Mouse (Mus musculus) lung, adult 2 months (tissue): ENCODE results near the gene Olfr329-ps. TPM values are rescaled to one million over a fixed set of nuclear protein-coding genes. Genes with fewer than 3 reads are reported as not detected.
"Not testable (repeated sequence)": the region's sequence is repeated elsewhere in the genome, so short reads cannot be mapped to it uniquely, and the experiment has no call there.

Experiments used
- DNase-seq: peaks from one replicate; pipeline ENCODE4 v3.0.0; 2022
- H3K4me1 ChIP-seq: fragments of 200-500 bp; 2 replicates; pipeline ENCODE4 v1.6.1; 2011; ENCODE audit warnings: low read length; ENCODE audit not compliant: control insufficient read depth, insufficient read depth
- H3K4me3 ChIP-seq: fragments of 200-500 bp; replicated peaks from 2 replicates; pipeline ENCODE3; 2011; ENCODE audit warnings: low read depth, mild to moderate bottlenecking, control low read depth, low read length; ENCODE audit errors: extremely low read depth
- CTCF ChIP-seq: fragments of 200-500 bp; IDR thresholded peaks from 2 replicates; pipeline ENCODE4 v1.5.1; 2011; ENCODE audit warnings: mild to moderate bottlenecking, low read length, control low read depth; ENCODE audit not compliant: insufficient read depth
- POLR2A ChIP-seq: fragments of 200-500 bp; IDR thresholded peaks from 2 replicates; pipeline ENCODE4 v1.6.1; 2011; ENCODE audit warnings: low read depth, mild to moderate bottlenecking, control low read depth, low read length, borderline replicate concordance; ENCODE audit errors: extremely low read depth
- WGBS: fragments of 180-500 bp; shearing (Covaris S2); methylation state at CpG from one replicate; pipeline ENCODE4 v1.1.7; 2018; 5-methylcytosine and 5-hydroxymethylcytosine counted together
- polyA plus RNA-seq: library from polyadenylated mRNA; depleted of rRNA; stranded (reverse); fragments of >200 nt; gene quantifications from 2 replicates; pipeline ENCODE4 v1.2.3, GENCODE M21; 2012; rRNA removed

The Olfr329-ps gene
- polyA plus RNA-seq: 0.08 TPM in 1 of 2 replicates, not detected in the other

GRCm38 (mm10) chr11:58546322-58546721 is at the start of gene Olfr329-ps:
Gene Olfr329-ps (minus strand): TSS chr11:58546422.
- DNase-seq: no peak
- TF ChIP-seq POLR2A: no peak
- no peak for TF ChIP-seq CTCF
- H3K4me1 ChIP-seq: no peaks in the 10 kb centered on the region
- 70% methylated on average over 5 of the region's 5 CpGs for WGBS
- no peak within 1 kb of the TSS for H3K4me3 ChIP-seq

GRCm38 (mm10) chr11:58594814-58595213 is 48.6 kb upstream of the Olfr329-ps start, which contains the start of gene Olfr324:
Gene Olfr324 (plus strand): TSS chr11:58595114.
- H3K4me1 ChIP-seq: no peaks in the 10 kb centered on the region
- 78% methylated on average over 6 of the region's 6 CpGs for WGBS
- no peak within 1 kb of the TSS for H3K4me3 ChIP-seq
- no peak for DNase-seq
- TF ChIP-seq CTCF (no peak), POLR2A (no peak)

- TF ChIP-seq POLR2A (no peak), CTCF (no peak)
- Histone ChIP-seq H3K4me1 (no peaks in the 10 kb centered on the region), H3K4me3 (no peak overlapping the region)
- WGBS: 55% methylated on average over 3 of the region's 3 CpGs
- no peak for DNase-seq
Observed at GRCm38 (mm10) chr11:58588620-58589250, 42.5 kb upstream of the Olfr329-ps start.

GRCm38 (mm10) chr11:58587898-58588348 is 41.7 kb upstream of the Olfr329-ps start:
- 67% methylated on average over 7 of the region's 7 CpGs for WGBS
- Histone ChIP-seq H3K4me1 (no peaks in the 10 kb centered on the region), H3K4me3 (no peak overlapping the region)
- TF ChIP-seq CTCF (0 out of 2 replicates have a peak, but pooled peaks have one; percentile 29), POLR2A (no peak)
- peak; percentile 22 for DNase-seq

GRCm38 (mm10) chr11:58578636-58579035 is 32.4 kb upstream of the Olfr329-ps start:
- no peaks in the 10 kb centered on the region for H3K4me1 ChIP-seq
- DNase-seq: no peak
- TF ChIP-seq CTCF: no peak
- no peak for TF ChIP-seq POLR2A
- no peak overlapping the region for H3K4me3 ChIP-seq
- 62% methylated on average over 8 of the region's 8 CpGs for WGBS

GRCm38 (mm10) chr11:58577430-58577829 is 31.2 kb upstream of the Olfr329-ps start, which contains the start of gene Olfr325:
Gene Olfr325 (plus strand): TSS chr11:58577730.
- Histone ChIP-seq H3K4me1 (no peaks in the 10 kb centered on the region), H3K4me3 (no peak within 1 kb of the TSS)
- TF ChIP-seq CTCF (no peak), POLR2A (no peak)
- DNase-seq: no peak
- WGBS: 75% methylated on average over 1 of the region's 1 CpGs

- 59% methylated on average over 5 of the region's 5 CpGs for WGBS
- Histone ChIP-seq H3K4me1 (no peaks in the 10 kb centered on the region), H3K4me3 (no peak within 1 kb of the TSS)
- DNase-seq: no peak
- TF ChIP-seq CTCF: no peak
- no peak for TF ChIP-seq POLR2A
Observed at GRCm38 (mm10) chr11:58570405-58570804, 24.2 kb upstream of the Olfr329-ps start, which contains the start of gene Olfr224. Gene Olfr224 (minus strand): TSS chr11:58570553.

- TF ChIP-seq POLR2A (no peak), CTCF (no peak)
- Histone ChIP-seq H3K4me3 (no peak within 1 kb of the TSS), H3K4me1 (no peaks in the 10 kb centered on the region)
- no peak for DNase-seq
- WGBS: 83% methylated on average over 1 of the region's 1 CpGs
Observed at GRCm38 (mm10) chr11:58555536-58555935, 9.3 kb upstream of the Olfr329-ps start, which contains the start of gene Olfr328. Gene Olfr328 (minus strand): TSS chr11:58555636.

- H3K4me3 ChIP-seq, H3K4me1 ChIP-seq, DNase-seq: not testable (repeated sequence)
Observed at GRCm38 (mm10) chr11:58534736-58535135, 11.5 kb downstream of the Olfr329-ps start, which contains the start of gene Olfr330. Gene Olfr330 (minus strand): TSS chr11:58534836.

- DNase-seq: peak; percentile 7
- H3K4me3 ChIP-seq, H3K4me1 ChIP-seq: not testable (repeated sequence)
- 92% methylated on average over 8 of the region's 9 CpGs for WGBS
Observed at GRCm38 (mm10) chr11:58519756-58520155, 26.5 kb downstream of the Olfr329-ps start.

GRCm38 (mm10) chr11:58518916-58519315 is 27.3 kb downstream of the Olfr329-ps start:
- WGBS: 92% methylated on average over 18 of the region's 18 CpGs
- not testable (repeated sequence) for H3K4me1 ChIP-seq, H3K4me3 ChIP-seq
- peak; percentile 58 for DNase-seq

GRCm38 (mm10) chr11:58509058-58509457 is 37.2 kb downstream of the Olfr329-ps start:
- H3K4me1 ChIP-seq, H3K4me3 ChIP-seq, DNase-seq: not testable (repeated sequence)
- WGBS: 85% methylated on average over 19 of the region's 19 CpGs

- DNase-seq, H3K4me3 ChIP-seq: not testable (repeated sequence)
Observed at GRCm38 (mm10) chr11:58502472-58502871, 43.8 kb downstream of the Olfr329-ps start, which contains the start of gene Olfr331. Gene Olfr331 (minus strand): TSS chr11:58502572.

More at GRCm38 (mm10) chr11:58502472-58502871, 43.8 kb downstream of the Olfr329-ps start, which contains the start of gene Olfr331:
- not testable (repeated sequence) for H3K4me1 ChIP-seq
